In the genomic region with DNA sequence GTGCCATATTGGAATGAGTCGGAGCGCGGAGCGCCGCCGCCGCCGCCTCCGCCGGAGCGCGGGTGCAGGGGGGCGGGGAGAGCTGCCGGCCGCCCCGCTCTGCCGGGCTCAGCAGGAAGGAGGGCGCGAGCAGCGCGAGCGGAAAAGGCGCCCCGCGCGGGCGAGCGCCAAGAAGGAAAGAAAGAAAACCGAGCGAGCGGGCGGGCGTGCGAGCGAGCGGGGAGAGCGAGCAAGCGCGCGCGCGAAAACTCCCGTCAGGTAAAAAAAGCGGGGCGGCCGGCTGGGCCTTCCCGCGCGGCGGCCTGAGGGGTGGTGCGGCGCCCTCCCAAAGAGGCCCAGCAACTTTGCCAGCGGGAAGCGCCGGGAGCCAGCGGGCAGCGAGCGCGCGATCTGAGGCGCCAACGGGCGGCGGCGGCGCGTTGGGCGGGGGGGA, we compare ENCODE assay signal across 8 mouse cellular contexts. TPM values are rescaled to one million over a fixed set of nuclear protein-coding genes. Genes with fewer than 3 reads are reported as not detected.
A peak's percentile ranks its signal among the peaks of the same experiment; 100 is the strongest.
DNase-seq lines count a peak whose midpoint lies in the region; ATAC-seq and TF ChIP-seq lines count a peak whose summit lies in the region.

No protein-coding gene starts in this region.

- no peaks in the 10 kb centered on the region for H3K27me3 ChIP-seq in C2C12 (ENCODE audit: control insufficient read depth, insufficient read depth, insufficient read length)
- peaks cover 9% of the 10 kb centered on the region; the same call in 1 of the 2 replicates for H3K27me3 ChIP-seq in embryonic facial prominence, embryonic 15.5 days
- peaks cover 10% of the 10 kb centered on the region for H3K27me3 ChIP-seq in heart, embryonic 12.5 days (replicated peaks)
- H3K27me3 ChIP-seq in liver, embryonic 12.5 days (replicated peaks), result peaks cover 18% of the 10 kb centered on the region
- peaks cover 11% of the 10 kb centered on the region for H3K27me3 ChIP-seq in stomach, embryonic 15.5 days (replicated peaks)

- no peaks in the 10 kb centered on the region for H3K36me3 ChIP-seq in C2C12 (ENCODE audit: control insufficient read depth, insufficient read depth)
- H3K36me3 ChIP-seq in embryonic facial prominence, embryonic 15.5 days, result no peaks in the 10 kb centered on the region
- H3K36me3 ChIP-seq in heart, embryonic 12.5 days, result no peaks in the 10 kb centered on the region
- no peaks in the 10 kb centered on the region for H3K36me3 ChIP-seq in liver, embryonic 12.5 days
- H3K36me3 ChIP-seq in stomach, embryonic 15.5 days, result no peaks in the 10 kb centered on the region

- WGBS in embryonic facial prominence, embryonic 15.5 days, result under 1% methylated on average over 65 of the region's 68 CpGs
- WGBS in heart, embryonic 12.5 days, result 3% methylated on average over 68 of the region's 68 CpGs
- WGBS in liver, embryonic 12.5 days (ENCODE audit: insufficient replicate concordance), result under 1% methylated on average over 66 of the region's 68 CpGs
- 0% methylated on average over 41 of the region's 68 CpGs for WGBS in stomach, embryonic 15.5 days

- H3K79me3 ChIP-seq in C2C12 (ENCODE audit: low read depth), result peaks cover 7% of the 10 kb centered on the region

- H3K9ac ChIP-seq in embryonic facial prominence, embryonic 15.5 days, result peak overlapping the region; percentile 55
- H3K9ac ChIP-seq in heart, embryonic 12.5 days, result peak overlapping the region; percentile 87
- H3K9ac ChIP-seq in liver, embryonic 12.5 days, result peak overlapping the region; percentile 92
- peak overlapping the region; percentile 82 for H3K9ac ChIP-seq in stomach, embryonic 15.5 days

- peak overlapping the region; percentile 56 for H3K4me3 ChIP-seq in C2C12 (ENCODE audit: insufficient read depth, poor library complexity, severe bottlenecking)
- peak overlapping the region; percentile 89 for H3K4me3 ChIP-seq in embryonic facial prominence, embryonic 15.5 days (replicated peaks)
- peak overlapping the region; percentile 81 for H3K4me3 ChIP-seq in heart, embryonic 12.5 days
- peak overlapping the region; percentile 91 for H3K4me3 ChIP-seq in liver, embryonic 12.5 days
- H3K4me3 ChIP-seq in stomach, embryonic 15.5 days (replicated peaks), result peak overlapping the region; percentile 89

- ATAC-seq in embryonic facial prominence, embryonic 15.5 days (ENCODE audit: insufficient number of reproducible peaks, low FRiP score, low TSS enrichment, low read depth), result peak; percentile 88
- peak; percentile 83 for ATAC-seq in heart, embryonic 12.5 days (ENCODE audit: insufficient number of reproducible peaks, low FRiP score)
- peak; percentile 73 for ATAC-seq in liver, embryonic 12.5 days
- ATAC-seq in stomach, embryonic 15.5 days (ENCODE audit: insufficient read depth, low FRiP score, low read depth), result peak; percentile 70; the same call in 1 of the 2 replicates

- no peak for TF ChIP-seq CTCF in C2C12 (IDR thresholded peaks at IDR 0.05; ENCODE audit: control insufficient read depth, insufficient read depth, insufficient read length)

- peak overlapping the region; percentile 92 for H3K27ac ChIP-seq in embryonic facial prominence, embryonic 15.5 days (replicated peaks)
- H3K27ac ChIP-seq in heart, embryonic 12.5 days (ENCODE audit: poor library complexity, severe bottlenecking), result peak overlapping the region; percentile 76
- H3K27ac ChIP-seq in liver, embryonic 12.5 days, result peak overlapping the region; percentile 91
- peak overlapping the region; percentile 90 for H3K27ac ChIP-seq in stomach, embryonic 15.5 days

- H3K9me3 ChIP-seq in embryonic facial prominence, embryonic 15.5 days (replicated peaks), result no peaks in the 10 kb centered on the region
- H3K9me3 ChIP-seq in heart, embryonic 12.5 days (replicated peaks), result no peaks in the 10 kb centered on the region
- H3K9me3 ChIP-seq in liver, embryonic 12.5 days (replicated peaks), result no peaks in the 10 kb centered on the region
- no peaks in the 10 kb centered on the region for H3K9me3 ChIP-seq in stomach, embryonic 15.5 days

- H3K4me1 ChIP-seq in embryonic facial prominence, embryonic 15.5 days, result 0 out of 2 replicates have a peak, but pooled peaks cover 4% of the 10 kb centered on the region
- H3K4me1 ChIP-seq in heart, embryonic 12.5 days (replicated peaks), result peaks cover 3% of the 10 kb centered on the region; the same call in 1 of the 2 replicates
- peaks cover 45% of the 10 kb centered on the region for H3K4me1 ChIP-seq in liver, embryonic 12.5 days
- 0 out of 2 replicates have a peak, but pooled peaks cover 8% of the 10 kb centered on the region for H3K4me1 ChIP-seq in stomach, embryonic 15.5 days

- peak overlapping the region; percentile 88 for H3ac ChIP-seq in C2C12 (ENCODE audit: control insufficient read depth, insufficient read length, low read depth)

- DNase-seq in adrenal gland, postnatal 14 days, result peak; percentile 82
- DNase-seq in kidney, postnatal 10 days, result peak; percentile 90
- DNase-seq in neural tube, embryonic 10.5 days (ENCODE audit: extremely low spot score, low spot score), result peak; percentile 85

- H3K79me2 ChIP-seq in C2C12 (ENCODE audit: control insufficient read depth, insufficient read depth), result peaks cover 30% of the 10 kb centered on the region

- peak overlapping the region; percentile 86 for H3K4me2 ChIP-seq in embryonic facial prominence, embryonic 15.5 days (replicated peaks)
- H3K4me2 ChIP-seq in heart, embryonic 12.5 days, result peak overlapping the region; percentile 95
- H3K4me2 ChIP-seq in liver, embryonic 12.5 days, result peak overlapping the region; percentile 100
- H3K4me2 ChIP-seq in stomach, embryonic 15.5 days, result peak overlapping the region; percentile 92

TF ChIP-seq in C2C12, 6 proteins besides CTCF, POLR2A, EP300 and RAD21:
- no peak for TF ChIP-seq MYOD1 (IDR thresholded peaks at IDR 0.05; ENCODE audit: control insufficient read depth, insufficient read length, low read depth)
- no peak for TF ChIP-seq FOSL1 (IDR thresholded peaks at IDR 0.05; ENCODE audit: insufficient read depth, low read length, poor library complexity, severe bottlenecking)
- TF ChIP-seq MYOG (IDR thresholded peaks at IDR 0.05; ENCODE audit: control insufficient read depth, extremely low read depth, insufficient read length), result no peak
- no peak for TF ChIP-seq MAX (IDR thresholded peaks at IDR 0.05)
- TF ChIP-seq CEBPB (IDR thresholded peaks at IDR 0.05; ENCODE audit: low read depth), result no peak
- TF ChIP-seq USF1 (IDR thresholded peaks at IDR 0.05; ENCODE audit: low read depth), result no peak

RNA-seq across cellular contexts. Expression of a gene that starts 1.0 kb away (rescaled TPM):
- polyA plus RNA-seq in C2C12 (2012; fragmentation: generic; extraction: Trizol), result 5.1 TPM
- 27.0 and 28.3 TPM in 2 replicates for total RNA-seq in adrenal gland, postnatal 14 days (2021)
- polyA plus RNA-seq in embryonic facial prominence, embryonic 15.5 days (2015; fragmentation: Nextera tagmentation; extraction: Ambion mirVana), result 13.4 and 16.0 TPM in 2 replicates
- polyA plus RNA-seq in heart, embryonic 12.5 days (2016; fragmentation: Nextera tagmentation; extraction: Ambion mirVana), result 11.5 and 12.0 TPM in 2 replicates
- 17.1 and 18.7 TPM in 2 replicates for polyA plus RNA-seq in liver, embryonic 12.5 days (2016; fragmentation: Nextera tagmentation; extraction: Ambion mirVana)
- 12.1 and 12.2 TPM in 2 replicates for polyA plus RNA-seq in stomach, embryonic 15.5 days (2015; fragmentation: Nextera tagmentation; extraction: Ambion mirVana)

Comparison
In these comparisons a context has a peak if more than half of its experiments do, and no peak if none do; other contexts are left out.
1. Peak in every context shown above with its lines: DNase-seq, ATAC-seq, H3K4me3 ChIP-seq and H3K27ac ChIP-seq.